Mouse (Mus musculus): Measurements from ENCODE around the gene Mgst3.

The Mgst3 gene

GRCm38 (mm10) chr1:167393683-167394492, at the start of gene Mgst3:
TSS of gene Mgst3 (minus strand) at chr1:167393841.
- 1% methylated on average over 45 of the region's 45 CpGs for WGBS

DNA sequence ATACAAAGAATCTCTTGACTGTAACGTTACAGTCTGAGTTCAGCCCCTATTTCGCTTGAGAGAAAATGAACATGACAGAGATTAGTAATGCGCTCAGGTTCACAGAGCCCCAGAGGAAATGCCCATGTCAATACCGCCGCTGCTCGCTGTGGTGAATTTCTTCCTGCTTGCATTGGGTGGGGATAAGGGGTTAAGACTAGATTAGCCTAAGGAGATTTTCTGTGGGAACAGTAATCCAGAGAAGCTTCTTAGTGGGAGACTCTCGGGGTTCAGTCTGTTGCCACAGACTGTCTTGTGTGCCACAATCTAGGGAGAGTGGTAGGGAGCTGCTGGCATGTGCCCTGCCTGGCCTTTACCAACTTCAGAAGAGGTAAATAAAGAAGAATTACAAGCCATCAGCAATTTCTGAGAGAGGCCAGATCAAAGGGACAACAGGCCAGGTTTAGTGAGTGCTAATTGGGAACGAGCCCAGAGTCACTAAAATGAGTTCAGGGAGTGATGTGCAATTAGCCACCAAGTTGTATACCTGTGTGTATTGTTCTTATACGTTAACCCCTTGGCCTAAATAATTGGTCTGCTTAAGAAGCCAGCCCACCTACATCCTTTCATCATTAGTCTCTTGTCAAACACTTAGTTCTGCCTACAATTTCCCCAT, 44.7 kb upstream of the Mgst3 start:
- 78% methylated on average over 9 of the region's 9 CpGs for WGBS

DNA sequence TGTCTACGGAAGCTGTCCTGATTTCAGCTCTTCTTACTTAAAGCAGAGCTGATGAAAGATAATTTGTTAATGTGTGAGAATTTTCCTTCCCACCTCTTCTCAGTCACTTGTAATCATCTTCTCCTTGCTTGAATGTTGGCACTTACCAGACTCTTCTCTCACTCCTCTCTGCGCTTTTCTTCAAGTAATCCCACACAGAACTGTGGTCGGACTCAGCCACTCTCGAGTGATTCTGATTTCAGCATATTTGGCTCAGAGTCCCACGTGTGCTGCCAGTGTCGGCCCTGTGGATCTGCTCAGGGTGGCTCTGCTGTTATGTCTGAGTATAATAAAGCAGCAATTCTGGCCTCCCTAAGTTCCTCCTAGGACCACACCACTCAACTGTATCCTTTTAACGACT, 43.5 kb upstream of the Mgst3 start:
- 42% methylated on average over 7 of the region's 7 CpGs for WGBS

DNA sequence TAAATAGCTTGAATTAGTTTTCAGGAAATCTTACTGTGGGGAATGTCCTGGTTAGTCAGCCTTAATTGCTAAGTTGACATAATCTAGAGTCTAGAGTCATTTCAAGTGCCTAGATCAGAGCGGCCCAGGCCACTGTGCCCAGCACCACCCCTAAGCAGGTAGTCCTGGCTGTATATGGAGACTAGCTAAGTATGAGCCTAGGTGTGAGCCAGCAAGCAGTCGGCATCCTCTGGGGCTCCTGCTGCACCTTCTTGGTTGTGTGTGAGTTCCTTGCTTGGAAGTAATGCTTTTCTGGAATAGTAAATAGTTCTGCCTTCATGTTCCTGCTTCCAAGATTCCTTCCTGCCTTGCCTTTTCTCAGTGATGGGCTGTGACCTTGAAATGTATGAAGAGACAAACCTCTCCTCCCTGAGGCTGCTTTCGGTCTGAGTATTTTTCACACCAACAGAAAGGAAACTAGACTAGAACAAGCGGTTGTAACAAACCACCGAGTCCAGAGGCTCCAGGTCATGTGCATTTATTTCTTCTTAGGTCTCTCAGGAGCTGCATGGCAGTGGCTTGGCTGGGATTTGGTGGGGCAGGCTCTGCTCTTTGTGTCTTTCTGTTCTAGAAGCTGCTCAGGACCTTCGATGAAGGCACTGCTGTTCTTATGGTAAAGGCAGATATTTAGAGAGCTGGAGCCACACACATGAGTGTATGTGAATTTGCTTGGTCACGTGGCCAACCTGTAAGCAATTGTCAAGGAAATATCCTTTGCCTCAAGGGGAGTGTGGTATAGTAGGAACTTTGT, 42.7 kb upstream of the Mgst3 start:
- 82% methylated on average over 7 of the region's 7 CpGs for WGBS

- WGBS: 91% methylated on average over 4 of the region's 4 CpGs
Observed at GRCm38 (mm10) chr1:167434931-167435330, 41.3 kb upstream of the Mgst3 start.

- WGBS: 72% methylated on average over 9 of the region's 9 CpGs
Observed at GRCm38 (mm10) chr1:167430976-167431676, 37.5 kb upstream of the Mgst3 start.

DNA sequence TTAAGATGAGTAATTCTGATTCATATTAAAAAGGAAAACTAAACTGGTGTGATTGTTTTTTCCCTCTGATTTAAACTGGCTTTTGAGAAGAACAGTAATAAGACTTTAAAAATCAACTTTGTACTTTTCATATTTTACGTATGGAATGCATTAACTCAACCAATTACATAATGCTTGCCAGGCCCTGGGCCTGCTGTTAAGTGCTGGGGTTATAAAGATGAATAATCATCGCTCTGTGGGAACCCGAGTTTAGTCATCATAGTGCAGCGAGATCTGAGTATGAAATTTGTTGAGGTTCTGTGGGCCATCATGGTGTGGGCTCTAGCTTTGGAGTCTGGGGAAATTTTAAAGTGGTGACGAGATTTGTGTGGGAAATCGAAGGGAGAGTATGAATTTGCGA, 33.0 kb upstream of the Mgst3 start:
- WGBS: 84% methylated on average over 7 of the region's 7 CpGs

DNA sequence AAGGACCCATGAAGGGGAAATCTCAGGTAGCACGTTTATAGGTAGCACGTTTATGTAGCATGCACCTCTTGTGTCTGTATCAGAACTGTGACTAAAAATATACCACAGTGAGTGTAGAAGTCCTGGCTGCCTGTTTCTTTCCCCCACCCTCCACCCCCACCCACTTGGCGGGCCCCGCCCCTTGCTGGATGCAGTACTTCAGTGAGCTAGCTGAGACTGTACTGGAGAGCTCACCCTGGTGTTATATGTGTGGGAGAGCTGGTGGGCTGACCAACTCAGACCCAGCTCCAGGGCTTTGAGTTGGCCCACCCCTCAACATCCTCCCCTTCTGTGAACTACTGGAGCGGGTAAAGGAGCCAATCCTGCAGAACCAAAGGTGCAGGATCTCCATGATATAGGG, 31.9 kb upstream of the Mgst3 start:
- 88% methylated on average over 5 of the region's 5 CpGs for WGBS

DNA sequence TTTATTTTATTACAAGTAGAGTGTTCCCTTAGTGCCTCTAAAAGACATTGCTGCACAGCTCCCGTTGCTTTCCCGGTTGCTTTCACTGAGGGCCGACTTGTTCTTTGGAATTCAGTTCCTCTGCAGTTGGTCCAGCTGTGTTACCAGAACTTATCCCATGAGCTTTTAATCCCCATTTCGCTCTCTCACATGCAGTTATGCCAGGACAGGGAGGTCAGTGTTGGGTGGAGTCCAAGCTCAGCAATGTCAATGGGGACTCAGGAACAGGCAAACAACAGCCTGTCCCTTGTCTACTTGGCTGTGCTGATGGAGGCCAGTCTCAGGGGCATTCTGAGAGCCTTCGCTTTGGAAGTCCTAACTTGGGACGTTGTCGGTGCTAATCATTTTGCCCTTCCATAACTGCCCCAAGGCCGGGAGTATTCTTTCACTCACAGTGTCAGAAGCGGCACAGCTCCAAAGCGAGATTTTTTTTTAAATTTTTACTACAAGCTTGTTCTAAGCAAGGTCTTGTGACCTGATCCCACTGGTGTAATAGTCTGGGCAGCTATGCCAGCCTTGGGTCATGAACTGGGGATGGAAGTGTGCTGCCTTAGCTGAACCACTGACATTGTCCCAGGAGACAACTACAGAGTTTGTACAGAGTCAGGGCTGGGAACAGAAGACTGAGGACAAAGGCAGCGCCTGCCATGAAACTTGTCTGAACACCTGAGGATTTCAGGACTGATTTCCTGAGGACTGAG, 29.0 kb upstream of the Mgst3 start:
- WGBS: 69% methylated on average over 11 of the region's 11 CpGs

DNA sequence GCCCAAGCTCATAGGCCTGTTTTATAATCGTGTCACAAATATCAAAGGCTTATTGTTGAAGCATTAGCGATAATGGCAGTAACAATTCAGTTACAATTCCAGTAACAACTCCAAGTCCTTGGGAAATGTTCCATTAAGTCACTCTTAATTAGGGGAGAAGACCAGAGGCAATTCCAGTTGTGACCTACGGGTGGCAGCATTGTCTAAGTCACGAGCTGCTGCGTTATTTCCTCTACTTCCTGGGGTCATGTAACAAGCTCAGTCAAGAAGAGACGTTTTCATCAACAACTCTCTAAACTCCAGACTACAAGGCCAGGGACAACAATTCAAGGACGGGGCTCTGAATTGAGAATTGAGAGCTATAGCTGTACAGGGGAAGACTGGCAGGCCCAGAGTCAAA, 21.2 kb upstream of the Mgst3 start:
- 3% methylated on average over 7 of the region's 7 CpGs for WGBS

DNA sequence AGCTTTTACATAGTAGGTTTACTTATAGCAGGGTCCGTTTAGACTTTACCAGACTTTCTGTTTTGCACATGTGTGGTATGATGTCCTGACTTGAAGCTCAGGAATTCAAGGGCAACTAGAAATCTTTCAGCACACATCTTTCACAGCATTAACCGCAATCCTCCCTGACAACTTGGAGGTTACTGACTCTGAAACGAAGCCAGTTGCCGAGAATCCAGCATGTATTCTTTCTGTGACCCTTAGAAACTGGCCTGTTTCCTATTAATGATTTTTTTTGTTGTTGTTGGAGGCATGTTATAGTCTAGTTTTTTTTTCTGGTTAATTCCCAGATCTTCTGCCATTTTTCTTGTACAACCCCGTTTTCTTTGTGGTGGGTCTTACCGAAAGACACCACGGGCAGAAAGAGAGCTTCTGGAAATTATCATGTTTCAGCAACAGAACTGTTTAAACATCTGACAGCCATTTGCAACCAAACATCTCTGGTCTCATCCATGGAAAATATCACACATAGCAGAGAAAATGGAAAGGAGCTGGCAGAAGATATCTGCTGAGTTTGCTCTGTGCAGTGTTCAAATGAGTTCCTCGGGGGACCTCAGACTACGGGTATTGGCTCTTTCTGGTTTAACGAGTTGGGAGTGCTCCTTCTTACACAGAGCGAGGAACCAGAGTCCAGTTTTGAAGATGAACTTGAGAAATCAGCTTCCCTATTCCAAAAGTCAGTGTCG, 18.5 kb upstream of the Mgst3 start:
- 79% methylated on average over 12 of the region's 12 CpGs for WGBS

DNA sequence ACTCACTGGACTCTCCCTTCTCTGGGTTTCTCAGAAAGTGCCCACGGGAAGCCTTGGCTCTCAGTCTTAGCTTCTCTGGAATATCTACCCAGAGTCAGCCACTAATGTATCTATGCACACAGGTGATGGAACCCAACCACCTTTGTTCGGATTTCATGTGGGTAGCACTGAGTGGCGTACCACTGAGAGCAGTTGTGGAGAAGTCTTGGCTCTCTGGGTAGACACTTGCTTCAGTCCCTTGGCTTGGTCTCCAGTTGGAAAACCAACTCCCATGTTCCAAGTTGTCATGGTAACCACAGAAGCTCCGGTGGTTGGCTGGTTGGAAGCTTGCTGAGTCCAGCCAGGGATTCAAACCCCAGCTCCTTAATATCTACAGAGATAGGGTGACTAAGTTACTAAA, 16.0 kb upstream of the Mgst3 start:
- 59% methylated on average over 4 of the region's 4 CpGs for WGBS

DNA sequence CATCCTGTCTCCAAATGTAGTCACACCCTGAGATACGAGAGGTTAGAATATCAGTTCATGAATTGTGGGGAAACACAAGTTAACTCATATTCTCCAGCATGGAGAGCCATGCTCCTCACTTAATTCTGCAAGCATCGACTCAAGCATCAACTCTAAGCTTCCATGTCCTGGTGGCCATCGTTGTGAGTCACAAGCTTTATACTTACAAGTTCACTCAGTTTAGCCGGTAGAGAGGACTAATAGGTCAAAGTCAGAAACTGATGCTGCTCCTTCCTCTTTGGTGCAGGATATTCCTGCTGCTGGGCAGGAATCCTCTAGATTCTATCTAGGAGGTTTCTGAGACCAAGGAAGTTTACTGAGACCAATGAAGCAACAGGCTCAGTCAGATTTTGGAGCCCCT, 11.6 kb upstream of the Mgst3 start:
- WGBS: 90% methylated on average over 4 of the region's 4 CpGs

DNA sequence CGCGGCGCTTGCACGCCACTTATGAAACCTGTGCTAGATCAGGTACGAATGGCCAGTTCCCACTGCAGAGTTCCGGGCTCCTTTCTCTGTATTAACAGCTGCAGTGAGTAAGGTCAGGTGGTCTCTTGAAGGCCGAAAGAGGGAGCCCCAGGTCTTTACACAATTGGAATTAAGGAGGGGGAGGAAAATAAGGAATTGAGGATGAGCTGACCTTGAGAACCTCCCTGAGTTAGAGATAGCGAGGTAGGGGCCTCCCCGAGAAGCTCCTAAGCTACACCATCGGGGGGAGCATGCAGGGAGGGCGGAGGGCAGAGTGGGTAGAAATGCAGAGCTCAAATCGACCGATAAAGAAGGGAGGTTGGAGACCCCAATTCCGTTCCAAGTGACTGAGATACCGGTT, 360 bp downstream of the Mgst3 start:
- under 1% methylated on average over 15 of the region's 15 CpGs for WGBS

GRCm38 (mm10) chr1:167392687-167393086, 954 bp downstream of the Mgst3 start:
- 10% methylated on average over 8 of the region's 8 CpGs for WGBS

DNA sequence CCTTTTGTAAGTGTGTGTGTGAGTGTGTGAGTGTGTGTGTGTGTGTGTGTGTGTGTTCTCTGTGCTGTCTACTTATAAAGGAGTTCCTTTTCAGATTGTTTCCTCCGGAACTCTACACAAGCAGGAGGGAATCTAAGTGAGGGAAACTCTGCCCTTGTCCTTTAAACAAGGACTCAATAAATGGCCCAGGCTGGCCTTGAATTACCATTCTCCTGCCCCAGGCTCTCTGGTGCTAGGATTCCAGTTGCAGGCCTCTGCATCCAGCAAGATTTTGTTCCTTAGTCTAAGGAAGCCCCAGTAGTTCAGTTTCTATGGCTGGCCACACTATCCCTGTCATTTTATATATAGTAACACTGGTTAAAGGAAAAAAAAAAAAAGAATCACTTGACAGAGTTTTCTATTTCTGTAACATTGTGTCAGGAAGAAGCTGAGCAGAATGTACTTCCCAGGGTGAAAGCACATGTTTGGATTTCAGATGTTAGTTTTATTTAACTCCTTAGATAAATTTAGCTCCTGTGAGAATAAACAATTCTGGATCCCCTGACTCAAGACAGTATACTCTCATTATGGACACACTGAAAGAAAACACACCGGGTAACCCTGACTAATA, 1.5 kb downstream of the Mgst3 start:
- WGBS: 31% methylated on average over 2 of the region's 2 CpGs

DNA sequence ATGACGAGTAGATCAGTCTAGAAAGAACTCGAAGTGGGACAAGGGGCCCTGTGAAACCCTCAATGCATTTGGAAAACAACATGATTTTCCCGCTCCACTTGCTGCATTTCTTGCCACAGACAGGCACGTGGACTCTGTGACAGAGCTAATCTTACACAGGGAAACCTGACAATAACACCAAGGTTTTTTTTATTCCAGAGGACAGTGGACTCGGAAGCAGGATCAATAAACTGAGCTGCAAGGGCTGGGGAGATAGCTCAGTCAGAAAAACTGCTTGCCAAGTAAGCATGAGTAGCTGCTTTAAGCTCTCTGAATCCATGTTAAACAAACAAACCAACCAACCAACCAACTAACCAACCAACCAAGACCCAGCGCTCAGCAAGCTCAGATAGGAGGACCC, 2.4 kb downstream of the Mgst3 start:
- 76% methylated on average over 6 of the region's 6 CpGs for WGBS

DNA sequence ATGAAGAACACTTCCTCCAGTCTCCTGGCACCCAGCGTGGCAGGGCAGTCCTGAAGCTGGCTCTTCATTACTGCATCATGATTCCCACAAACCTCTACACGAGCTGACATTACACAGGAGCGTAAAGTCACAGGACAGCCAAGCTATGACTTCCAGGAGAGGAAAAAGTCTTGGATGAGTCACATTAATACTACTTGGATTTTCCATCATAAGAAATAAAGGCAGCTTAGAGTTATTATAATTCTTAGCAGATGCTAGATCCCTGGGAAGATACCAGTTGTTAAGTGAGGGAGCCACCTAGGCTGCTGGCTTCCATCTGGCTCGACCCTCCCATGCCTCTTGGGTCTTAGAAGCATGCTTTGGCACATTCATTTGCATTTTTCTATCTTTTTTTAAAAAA, 3.3 kb downstream of the Mgst3 start:
- WGBS: 69% methylated on average over 4 of the region's 4 CpGs

DNA sequence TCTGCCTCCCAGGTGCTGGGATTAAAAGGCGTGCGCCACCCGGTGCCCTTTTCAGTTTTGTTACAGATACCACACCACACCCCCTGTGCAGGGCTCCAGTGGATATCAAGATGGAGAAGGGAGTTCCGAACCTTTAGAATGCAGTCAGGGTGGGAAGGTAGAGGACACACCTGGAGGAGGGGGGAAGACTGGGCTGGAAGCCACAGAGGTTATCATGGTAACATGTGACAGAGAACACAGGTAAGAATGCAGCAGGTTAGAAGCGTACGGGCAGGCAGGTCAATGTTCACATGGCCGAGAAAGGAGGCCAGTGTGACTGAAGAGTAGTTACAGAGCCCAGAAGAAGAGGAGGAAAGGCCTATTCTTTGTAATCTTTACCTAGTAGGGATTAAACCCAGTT, 4.1 kb downstream of the Mgst3 start:
- 93% methylated on average over 7 of the region's 7 CpGs for WGBS

DNA sequence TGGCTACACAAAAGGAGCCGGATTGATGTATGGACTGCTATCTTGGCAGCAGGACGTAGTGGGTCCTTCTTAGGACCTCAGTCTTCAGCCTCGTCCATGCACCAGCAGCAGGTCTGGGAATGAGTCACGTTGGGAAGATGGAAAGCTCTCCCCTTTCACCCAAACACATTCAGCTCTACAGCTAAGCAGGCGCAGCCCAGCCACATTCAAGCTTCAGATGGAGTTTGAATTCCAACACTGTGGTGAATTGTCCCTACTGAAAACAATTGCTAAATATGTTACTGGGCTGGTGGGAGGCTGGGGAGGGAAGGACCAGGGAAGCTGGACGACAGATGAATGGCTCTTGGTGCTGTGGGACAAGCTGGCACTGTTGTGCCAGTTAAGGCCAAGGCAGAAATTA, 5.1 kb downstream of the Mgst3 start:
- 65% methylated on average over 6 of the region's 6 CpGs for WGBS

Measured in cerebral cortex, adult 2 months (tissue).